Mouse (Mus musculus): Measurements from ENCODE around the gene C1ql4.

DNA sequence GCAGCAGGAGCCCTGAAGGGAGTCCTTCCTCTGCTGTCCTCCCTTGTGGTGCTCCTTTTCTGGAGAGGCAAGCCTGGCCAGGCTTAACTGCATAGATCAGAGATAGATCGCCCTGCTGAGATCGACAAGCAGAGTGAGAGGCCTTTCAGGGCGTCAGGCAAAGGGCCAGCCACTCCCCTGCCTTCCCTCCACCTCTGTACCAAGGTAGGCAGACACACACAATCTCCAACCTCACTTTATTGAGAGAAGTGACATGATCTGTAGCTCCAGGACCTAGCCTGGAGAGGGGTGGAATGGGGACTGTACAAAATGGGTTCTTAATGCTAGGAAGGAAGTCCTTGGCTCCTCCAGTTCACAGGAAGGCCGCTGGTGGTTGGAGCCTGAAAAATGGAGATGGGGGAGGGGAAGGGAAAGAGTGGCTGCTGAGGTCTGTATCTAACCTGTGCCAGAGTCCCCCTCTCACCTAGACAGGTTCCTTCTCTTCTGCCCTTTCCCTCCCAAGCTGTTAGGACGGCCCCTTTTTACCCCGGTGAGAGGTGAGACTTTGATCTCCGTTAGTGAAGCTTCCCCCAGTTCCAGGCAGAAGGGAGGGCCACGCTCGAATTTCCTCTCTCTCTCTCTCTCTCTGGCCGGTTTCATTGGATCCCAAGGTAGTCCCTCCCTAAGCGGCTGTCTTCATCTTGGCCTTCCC lies 3.6 kb downstream of the C1ql4 start:
- no peak for TF ChIP-seq CTCF (IDR thresholded peaks at IDR 0.05; ENCODE audit: low read depth, low read length)
- TF ChIP-seq GATA1 (IDR thresholded peaks at IDR 0.05; ENCODE audit: borderline replicate concordance, low read length) = no peak
- TF ChIP-seq GATA2 (IDR thresholded peaks at IDR 0.05; ENCODE audit: borderline replicate concordance, low read depth, low read length) = no peak
